11 mouse cellular contexts compared by ENCODE assay signal in the genomic region with DNA sequence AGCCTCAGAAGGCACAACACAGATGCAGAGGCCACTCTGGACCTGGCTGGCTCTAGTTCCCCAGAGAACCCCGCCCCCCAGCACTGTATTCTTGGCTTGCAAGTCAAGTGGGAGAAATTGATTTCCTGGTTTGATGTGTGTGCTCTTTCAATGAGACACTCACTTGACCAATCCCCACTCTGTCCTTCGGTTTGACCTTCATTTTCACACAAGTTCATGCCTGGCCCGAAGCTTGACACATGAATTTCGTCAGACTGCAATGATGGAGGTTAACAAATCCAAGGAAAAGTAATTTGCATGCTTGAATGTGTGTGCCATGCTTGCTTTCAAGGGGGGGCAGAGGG.
DNase-seq lines count a peak whose midpoint lies in the region; ATAC-seq lines count a peak whose summit lies in the region.
"Had no signal": no experiment of that assay in that cellular context is flagged by ENCODE, and none has a peak within 500 bp of the region (broad histone marks: within the 10 kb centered on the region; RNA-seq: fewer than 3 reads in every experiment).

No protein-coding gene starts in this region.

- DNase-seq in kidney, adult 11 months: peak; percentile 29
- DNase-seq in adrenal gland, adult 8-10 months: peak; percentile 56
- DNase-seq in adrenal gland, postnatal 14 days: peak; percentile 71
- no peak for DNase-seq in cerebellum, postnatal 36 days
- DNase-seq in layer of hippocampus, adult 9-10 months (ENCODE audit: low spot score): no peak
- DNase-seq: liver, postnatal 0 days had no signal

- H3K4me1 ChIP-seq in kidney, embryonic 16.5 days (ENCODE audit: insufficient read depth, low read length): peaks cover 52% of the 10 kb centered on the region
- H3K4me1 ChIP-seq in hindbrain, embryonic 16.5 days (ENCODE audit: control insufficient read depth, insufficient read depth, low read depth, low read length): peaks cover 24% of the 10 kb centered on the region

- no peak for ATAC-seq in kidney, embryonic 16.5 days (ENCODE audit: low FRiP score, low TSS enrichment)
- ATAC-seq in hindbrain, embryonic 16.5 days: no peak
- ATAC-seq: liver, postnatal 0 days had no signal

- H3K9ac ChIP-seq in kidney, embryonic 16.5 days (replicated peaks; ENCODE audit: low read length): no peak overlapping the region
- H3K9ac ChIP-seq in hindbrain, embryonic 16.5 days (ENCODE audit: low read depth, low read length): no peak overlapping the region
- H3K9ac ChIP-seq: limb, embryonic 13.5 days; liver, postnatal 0 days; stomach, embryonic 15.5 days had no signal

- no peak overlapping the region for H3K4me3 ChIP-seq in kidney, embryonic 16.5 days (ENCODE audit: low read length)
- no peak overlapping the region for H3K4me3 ChIP-seq in hindbrain, embryonic 16.5 days (ENCODE audit: low read length)
- H3K4me3 ChIP-seq: limb, embryonic 13.5 days; stomach, embryonic 15.5 days had no signal

- H3K9me3 ChIP-seq in kidney, embryonic 16.5 days (ENCODE audit: low read length): no peaks in the 10 kb centered on the region
- H3K9me3 ChIP-seq in hindbrain, embryonic 16.5 days (ENCODE audit: control insufficient read depth, low read length): no peaks in the 10 kb centered on the region
- H3K9me3 ChIP-seq: limb, embryonic 13.5 days; stomach, embryonic 15.5 days had no signal

- no peaks in the 10 kb centered on the region for H3K27me3 ChIP-seq in kidney, embryonic 16.5 days (ENCODE audit: insufficient read depth, low read length)
- H3K27me3 ChIP-seq in hindbrain, embryonic 16.5 days (replicated peaks; ENCODE audit: control insufficient read depth, insufficient read depth, low read length): no peaks in the 10 kb centered on the region
- H3K27me3 ChIP-seq: stomach, embryonic 15.5 days had no signal

- WGBS in kidney, embryonic 16.5 days: 41% methylated on average over 4 of the region's 4 CpGs
- WGBS in hindbrain, embryonic 16.5 days: 43% methylated on average over 4 of the region's 4 CpGs

- no peak overlapping the region for H3K4me2 ChIP-seq in kidney, embryonic 16.5 days (replicated peaks; ENCODE audit: low read depth, low read length)
- H3K4me2 ChIP-seq in hindbrain, embryonic 16.5 days (ENCODE audit: low read length): 0 out of 2 replicates have a peak overlapping the region, but pooled peaks have one; percentile 5
- H3K4me2 ChIP-seq: limb, embryonic 13.5 days; stomach, embryonic 15.5 days had no signal

- no peaks in the 10 kb centered on the region for H3K36me3 ChIP-seq in kidney, embryonic 16.5 days (ENCODE audit: insufficient read depth, low read length)
- H3K36me3 ChIP-seq in hindbrain, embryonic 16.5 days (ENCODE audit: control insufficient read depth, insufficient read depth, low read length): no peaks in the 10 kb centered on the region
- H3K36me3 ChIP-seq: G1E; limb, embryonic 13.5 days; stomach, embryonic 15.5 days had no signal

- no peak overlapping the region; the same call in 1 of the 2 replicates for H3K27ac ChIP-seq in kidney, embryonic 16.5 days (ENCODE audit: low read length)
- no peak overlapping the region; the same call in 1 of the 2 replicates for H3K27ac ChIP-seq in hindbrain, embryonic 16.5 days (ENCODE audit: low read depth, low read length)
- H3K27ac ChIP-seq: limb, embryonic 13.5 days; stomach, embryonic 15.5 days had no signal

Comparison
In these comparisons a context has a peak if more than half of its experiments do, and no peak if none do; other contexts are left out.
1. DNase-seq: peak in kidney, adult 11 months (single experiment), adrenal gland, adult 8-10 months (single experiment) and adrenal gland, postnatal 14 days (single experiment); none in cerebellum, postnatal 36 days (0 of 2) and layer of hippocampus, adult 9-10 months (single experiment).